Mouse (Mus musculus) 416B (cell line): ENCODE results near the gene Spag7.
A peak's percentile ranks its signal among the peaks of the same experiment; 100 is the strongest.

ENCODE experiments used
- DNase-seq: peaks from one replicate; pipeline ENCODE4 v3.0.0; 2011; ENCODE audit warnings: low read depth

The Spag7 gene

GRCm38 (mm10) chr11:70643051-70643450 is 26.2 kb downstream of the Spag7 start:
- no peak for DNase-seq

DNA sequence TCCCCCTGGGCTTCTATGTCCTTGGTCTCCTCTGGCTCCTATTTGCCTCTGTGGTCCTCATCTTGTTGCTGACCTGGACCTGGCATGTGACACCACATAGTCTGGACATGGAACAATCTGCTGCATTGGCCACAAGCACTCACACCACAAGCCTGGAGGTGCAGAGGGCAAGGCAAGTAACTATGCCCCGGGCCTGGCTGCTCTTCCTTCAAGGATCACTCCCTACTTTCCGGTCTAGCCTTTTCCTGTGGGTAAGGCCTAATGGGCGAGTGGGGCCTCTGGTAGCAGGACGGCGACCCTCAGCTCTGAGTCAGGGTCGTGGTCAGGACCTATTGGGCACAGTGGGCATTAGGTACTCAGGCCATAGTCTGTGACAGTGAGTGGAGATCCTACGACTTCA is 28.0 kb downstream of the Spag7 start:
- DNase-seq, result peak; percentile 52

DNA sequence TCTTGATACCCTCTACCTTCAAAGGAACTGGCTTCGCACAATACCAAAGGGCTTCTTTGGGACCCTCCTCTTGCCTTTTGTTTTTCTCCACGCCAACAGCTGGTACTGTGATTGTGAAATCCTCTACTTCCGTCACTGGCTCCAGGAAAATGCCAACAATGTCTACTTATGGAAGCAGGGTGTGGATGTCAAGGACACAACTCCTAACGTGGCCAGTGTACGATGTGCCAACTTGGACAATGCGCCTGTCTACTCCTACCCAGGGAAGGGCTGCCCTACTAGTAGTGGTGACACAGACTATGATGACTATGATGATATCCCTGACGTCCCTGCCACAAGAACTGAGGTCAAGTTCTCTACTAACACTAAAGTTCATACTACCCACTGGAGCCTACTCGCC is 29.2 kb downstream of the Spag7 start:
- no peak for DNase-seq

GRCm38 (mm10) chr11:70638714-70639278 is 30.4 kb downstream of the Spag7 start, which contains the start of gene Gp1ba:
Gene Gp1ba, plus strand, starts transcription at chr11:70639122.
- DNase-seq, result peak; percentile 96

DNA sequence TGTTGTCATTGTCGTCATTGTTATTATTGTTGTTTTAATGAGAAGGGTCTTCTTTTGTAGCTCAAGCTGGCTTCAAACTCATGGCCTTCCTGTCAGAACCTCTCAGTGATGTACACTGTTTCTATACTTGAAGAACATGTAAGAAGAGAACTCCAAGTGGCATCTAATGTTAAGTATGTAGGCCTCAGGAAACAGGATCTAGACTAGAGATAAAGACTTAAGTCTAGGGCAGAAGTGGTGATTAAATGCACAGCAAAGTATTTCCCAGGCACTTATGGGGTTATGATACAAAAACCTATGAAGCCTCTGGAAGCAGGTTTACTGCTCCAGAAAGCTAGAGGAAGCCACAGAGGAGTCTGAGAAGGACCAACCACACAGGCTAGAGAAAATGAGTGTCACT is 30.9 kb downstream of the Spag7 start:
- DNase-seq, result no peak

- peak; percentile 21 for DNase-seq
These were observed 31.5 kb downstream of the Spag7 start for GRCm38 (mm10) chr11:70637764-70638163.

GRCm38 (mm10) chr11:70635601-70636000 is 33.6 kb downstream of the Spag7 start:
- DNase-seq, result no peak

GRCm38 (mm10) chr11:70630129-70630528 is 39.1 kb downstream of the Spag7 start:
- DNase-seq, result peak; percentile 36

- DNase-seq, result peak; percentile 86
These were observed 39.7 kb downstream of the Spag7 start for GRCm38 (mm10) chr11:70629557-70629956.

GRCm38 (mm10) chr11:70628431-70628830 is 40.8 kb downstream of the Spag7 start:
- DNase-seq, result no peak

GRCm38 (mm10) chr11:70626877-70627276 is 42.3 kb downstream of the Spag7 start:
- DNase-seq, result no peak

- peak; percentile 68 for DNase-seq
These were observed 43.7 kb downstream of the Spag7 start for GRCm38 (mm10) chr11:70625473-70625872.

- DNase-seq, result peak; percentile 66
These were observed 46.0 kb downstream of the Spag7 start for GRCm38 (mm10) chr11:70623053-70623742.

- DNase-seq, result peak; percentile 91
These were observed 47.0 kb downstream of the Spag7 start for GRCm38 (mm10) chr11:70621972-70622814.

GRCm38 (mm10) chr11:70619101-70619500 is 50.1 kb downstream of the Spag7 start, which contains the start of gene Chrne:
Gene Chrne, minus strand, starts transcription at chr11:70619216.
- no peak for DNase-seq

GRCm38 (mm10) chr11:70615516-70616093 is 53.6 kb downstream of the Spag7 start, which contains the start of gene 4930544D05Rik:
Gene 4930544D05Rik, plus strand, starts transcription at chr11:70615848.
- DNase-seq, result peak; percentile 25

GRCm38 (mm10) chr11:70615074-70615473 is 54.1 kb downstream of the Spag7 start:
- DNase-seq, result peak; percentile 31
